Mouse (Mus musculus): ENCODE measurements around the gene Ccdc120. TPM values are rescaled to one million over a fixed set of nuclear protein-coding genes. Genes with fewer than 3 reads are reported as not detected.

Gene Ccdc120
- polyA plus RNA-seq (2014; fragmentation: Nextera tagmentation; extraction: Ambion mirVana) = 4.7 and 6.5 TPM in 2 replicates

GRCm38 (mm10) chrX:7750432-7751116, at the start of gene Ccdc120:
Gene Ccdc120, minus strand, starts transcription at chrX:7750905.
- H3K4me2 ChIP-seq = peak within 1 kb of the TSS; percentile 75
- no peaks in the 10 kb centered on the region; the same call in 1 of the 2 replicates for H3K4me1 ChIP-seq (replicated peaks; ENCODE audit: control insufficient read depth, insufficient read depth, low read length)
- H3K4me3 ChIP-seq (ENCODE audit: low read depth, low read length) = peak within 1 kb of the TSS; percentile 66
- peak; percentile 44 for DNase-seq (ENCODE audit: low spot score)
- H3K36me3 ChIP-seq (ENCODE audit: control insufficient read depth, insufficient read depth, low read length) = no peaks in the 10 kb centered on the region
- H3K9ac ChIP-seq (ENCODE audit: low read depth, low read length) = peak within 1 kb of the TSS; percentile 62; the same call in 1 of the 2 replicates
- H3K27ac ChIP-seq (ENCODE audit: low read depth, low read length) = no peak within 1 kb of the TSS
- no peaks in the 10 kb centered on the region; the same call in 1 of the 2 replicates for H3K27me3 ChIP-seq (replicated peaks; ENCODE audit: control insufficient read depth, insufficient read depth, low read length)
- H3K9me3 ChIP-seq (ENCODE audit: control insufficient read depth, low read length) = no peaks in the 10 kb centered on the region
- peak; percentile 47; the same call in 1 of the 2 replicates for ATAC-seq (replicated peaks; ENCODE audit: low FRiP score)
- 13% methylated on average over 51 of the region's 56 CpGs for WGBS

GRCm38 (mm10) chrX:7797327-7797726, 46.6 kb upstream of the Ccdc120 start:
- no peak for ATAC-seq (replicated peaks; ENCODE audit: low FRiP score)

GRCm38 (mm10) chrX:7795016-7795415, 44.3 kb upstream of the Ccdc120 start:
- no peak overlapping the region for H3K4me3 ChIP-seq (ENCODE audit: low read depth, low read length)
- no peak for ATAC-seq (replicated peaks; ENCODE audit: low FRiP score)
- WGBS = 34% methylated on average over 7 of the region's 7 CpGs

More at GRCm38 (mm10) chrX:7797327-7797726, 46.6 kb upstream of the Ccdc120 start:
- peaks cover 2% of the 10 kb centered on the region; the same call in 1 of the 2 replicates for H3K36me3 ChIP-seq (ENCODE audit: control insufficient read depth, insufficient read depth, low read length)
- no peak for DNase-seq (ENCODE audit: low spot score)
- no peaks in the 10 kb centered on the region for H3K4me1 ChIP-seq (replicated peaks; ENCODE audit: control insufficient read depth, insufficient read depth, low read length)
- no peak overlapping the region for H3K4me3 ChIP-seq (ENCODE audit: low read depth, low read length)
- no peak overlapping the region for H3K9ac ChIP-seq (ENCODE audit: low read depth, low read length)
- no peaks in the 10 kb centered on the region for H3K27me3 ChIP-seq (replicated peaks; ENCODE audit: control insufficient read depth, insufficient read depth, low read length)
- no peaks in the 10 kb centered on the region for H3K9me3 ChIP-seq (ENCODE audit: control insufficient read depth, low read length)
- 67% methylated on average over 3 of the region's 3 CpGs for WGBS
- no peak overlapping the region for H3K27ac ChIP-seq (ENCODE audit: low read depth, low read length)
- no peak overlapping the region for H3K4me2 ChIP-seq

GRCm38 (mm10) chrX:7793361-7793760, 42.7 kb upstream of the Ccdc120 start:
- no peak overlapping the region for H3K9ac ChIP-seq (ENCODE audit: low read depth, low read length)
- H3K4me1 ChIP-seq (replicated peaks; ENCODE audit: control insufficient read depth, insufficient read depth, low read length) = no peaks in the 10 kb centered on the region
- DNase-seq (ENCODE audit: low spot score) = no peak
- 39% methylated on average over 3 of the region's 3 CpGs for WGBS
- H3K4me3 ChIP-seq (ENCODE audit: low read depth, low read length) = no peak overlapping the region
- H3K9me3 ChIP-seq (ENCODE audit: control insufficient read depth, low read length) = no peaks in the 10 kb centered on the region
- H3K4me2 ChIP-seq = no peak overlapping the region
- no peaks in the 10 kb centered on the region for H3K36me3 ChIP-seq (ENCODE audit: control insufficient read depth, insufficient read depth, low read length)
- no peak overlapping the region for H3K27ac ChIP-seq (ENCODE audit: low read depth, low read length)
- no peak for ATAC-seq (replicated peaks; ENCODE audit: low FRiP score)
- no peaks in the 10 kb centered on the region for H3K27me3 ChIP-seq (replicated peaks; ENCODE audit: control insufficient read depth, insufficient read depth, low read length)

More at GRCm38 (mm10) chrX:7795016-7795415, 44.3 kb upstream of the Ccdc120 start:
- Histone ChIP-seq H3K4me2 (no peak overlapping the region), H3K4me1 (replicated peaks; ENCODE audit: control insufficient read depth, insufficient read depth, low read length) (no peaks in the 10 kb centered on the region), H3K27me3 (replicated peaks; ENCODE audit: control insufficient read depth, insufficient read depth, low read length) (no peaks in the 10 kb centered on the region), H3K27ac (ENCODE audit: low read depth, low read length) (no peak overlapping the region), H3K9ac (ENCODE audit: low read depth, low read length) (no peak overlapping the region), H3K9me3 (ENCODE audit: control insufficient read depth, low read length) (no peaks in the 10 kb centered on the region), H3K36me3 (ENCODE audit: control insufficient read depth, insufficient read depth, low read length) (no peaks in the 10 kb centered on the region)
- peak; percentile 43 for DNase-seq (ENCODE audit: low spot score)

- ATAC-seq (replicated peaks; ENCODE audit: low FRiP score) (0 out of 2 replicates have a peak, but pooled peaks have one; percentile 21), DNase-seq (ENCODE audit: low spot score) (no peak)
- no peaks in the 10 kb centered on the region for H3K27me3 ChIP-seq (replicated peaks; ENCODE audit: control insufficient read depth, insufficient read depth, low read length)
- H3K4me1 ChIP-seq (replicated peaks; ENCODE audit: control insufficient read depth, insufficient read depth, low read length) = no peaks in the 10 kb centered on the region
- peak overlapping the region; percentile 49; the same call in 1 of the 2 replicates for H3K27ac ChIP-seq (ENCODE audit: low read depth, low read length)
- H3K9ac ChIP-seq (ENCODE audit: low read depth, low read length) = peak overlapping the region; percentile 70
- WGBS = 16% methylated on average over 5 of the region's 5 CpGs
- H3K36me3 ChIP-seq (ENCODE audit: control insufficient read depth, insufficient read depth, low read length) = no peaks in the 10 kb centered on the region
- H3K9me3 ChIP-seq (ENCODE audit: control insufficient read depth, low read length) = no peaks in the 10 kb centered on the region
- peak overlapping the region; percentile 72 for H3K4me2 ChIP-seq
- peak overlapping the region; percentile 65 for H3K4me3 ChIP-seq (ENCODE audit: low read depth, low read length)
Observed at GRCm38 (mm10) chrX:7790309-7790708, 39.6 kb upstream of the Ccdc120 start.

- Histone ChIP-seq H3K4me2 (peak within 1 kb of the TSS; percentile 72), H3K4me3 (ENCODE audit: low read depth, low read length) (peak within 1 kb of the TSS; percentile 65), H3K27me3 (replicated peaks; ENCODE audit: control insufficient read depth, insufficient read depth, low read length) (no peaks in the 10 kb centered on the region), H3K36me3 (ENCODE audit: control insufficient read depth, insufficient read depth, low read length) (no peaks in the 10 kb centered on the region), H3K9me3 (ENCODE audit: control insufficient read depth, low read length) (no peaks in the 10 kb centered on the region), H3K4me1 (replicated peaks; ENCODE audit: control insufficient read depth, insufficient read depth, low read length) (no peaks in the 10 kb centered on the region), H3K9ac (ENCODE audit: low read depth, low read length) (peak within 1 kb of the TSS; percentile 70), H3K27ac (ENCODE audit: low read depth, low read length) (peak within 1 kb of the TSS; percentile 49; the same call in 1 of the 2 replicates)
- ATAC-seq (replicated peaks; ENCODE audit: low FRiP score) (peak; percentile 83), DNase-seq (ENCODE audit: low spot score) (peak; percentile 62)
- 15% methylated on average over 24 of the region's 24 CpGs for WGBS
Observed at GRCm38 (mm10) chrX:7789542-7790136, 38.9 kb upstream of the Ccdc120 start, which contains the start of gene Gripap1. Gene Gripap1, plus strand, starts transcription at chrX:7789765.

- WGBS = 78% methylated on average over 4 of the region's 4 CpGs
- no peak for ATAC-seq (replicated peaks; ENCODE audit: low FRiP score)
Observed at GRCm38 (mm10) chrX:7782603-7783092, 31.9 kb upstream of the Ccdc120 start.

GRCm38 (mm10) chrX:7779294-7779693, 28.6 kb upstream of the Ccdc120 start:
- peak; percentile 69 for ATAC-seq (replicated peaks; ENCODE audit: low FRiP score)
- H3K9ac ChIP-seq (ENCODE audit: low read depth, low read length) = peak overlapping the region; percentile 40
- H3K4me1 ChIP-seq (replicated peaks; ENCODE audit: control insufficient read depth, insufficient read depth, low read length) = no peaks in the 10 kb centered on the region; the same call in 1 of the 2 replicates
- 17% methylated on average over 3 of the region's 3 CpGs for WGBS
- DNase-seq (ENCODE audit: low spot score) = no peak
- no peaks in the 10 kb centered on the region; the same call in 1 of the 2 replicates for H3K36me3 ChIP-seq (ENCODE audit: control insufficient read depth, insufficient read depth, low read length)
- H3K27me3 ChIP-seq (replicated peaks; ENCODE audit: control insufficient read depth, insufficient read depth, low read length) = no peaks in the 10 kb centered on the region
- H3K4me3 ChIP-seq (ENCODE audit: low read depth, low read length) = no peak overlapping the region
- no peaks in the 10 kb centered on the region for H3K9me3 ChIP-seq (ENCODE audit: control insufficient read depth, low read length)
- peak overlapping the region; percentile 46 for H3K4me2 ChIP-seq
- H3K27ac ChIP-seq (ENCODE audit: low read depth, low read length) = peak overlapping the region; percentile 90

More at GRCm38 (mm10) chrX:7782603-7783092, 31.9 kb upstream of the Ccdc120 start:
- H3K36me3 ChIP-seq (ENCODE audit: control insufficient read depth, insufficient read depth, low read length) = no peaks in the 10 kb centered on the region
- H3K27ac ChIP-seq (ENCODE audit: low read depth, low read length) = no peak overlapping the region
- no peaks in the 10 kb centered on the region for H3K27me3 ChIP-seq (replicated peaks; ENCODE audit: control insufficient read depth, insufficient read depth, low read length)
- no peaks in the 10 kb centered on the region; the same call in 1 of the 2 replicates for H3K4me1 ChIP-seq (replicated peaks; ENCODE audit: control insufficient read depth, insufficient read depth, low read length)
- no peak overlapping the region for H3K4me2 ChIP-seq
- H3K9me3 ChIP-seq (ENCODE audit: control insufficient read depth, low read length) = no peaks in the 10 kb centered on the region
- no peak for DNase-seq (ENCODE audit: low spot score)
- H3K9ac ChIP-seq (ENCODE audit: low read depth, low read length) = no peak overlapping the region
- no peak overlapping the region for H3K4me3 ChIP-seq (ENCODE audit: low read depth, low read length)
